Mouse (Mus musculus): ENCODE data around the gene Ugt1a5.

DNA sequence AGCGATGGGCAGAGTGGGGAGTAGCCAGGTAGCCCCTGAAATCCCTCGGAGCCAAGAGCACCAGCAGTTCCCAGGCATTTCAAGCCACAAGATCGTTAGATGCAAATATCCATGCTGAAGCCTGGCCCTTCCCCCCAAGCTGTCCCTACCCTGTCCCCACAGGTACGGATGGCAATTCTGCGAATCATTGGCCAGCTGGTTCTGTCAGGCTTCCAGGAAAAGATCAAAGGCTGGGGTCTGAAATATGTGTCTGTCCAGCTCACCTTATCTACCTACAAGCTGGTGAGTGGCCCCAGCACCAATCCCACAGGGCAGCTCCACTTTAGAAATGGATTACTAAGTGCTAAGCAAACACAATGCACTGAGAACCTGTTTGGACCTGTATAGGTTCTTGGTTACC lies 71.5 kb downstream of the Ugt1a5 start:
- TF ChIP-seq EP300 (IDR thresholded peaks at IDR 0.05; ENCODE audit: low read depth) (no peak), CTCF (IDR thresholded peaks at IDR 0.05; ENCODE audit: low read depth) (no peak)

Data from heart, postnatal 0 days (tissue).